Mouse (Mus musculus): Measurements from ENCODE around the gene Ctdnep1. TPM values are rescaled to one million over a fixed set of nuclear protein-coding genes. Genes with fewer than 3 reads are reported as not detected.
A peak's percentile ranks its signal among the peaks of the same experiment; 100 is the strongest.
"Not testable (repeated sequence)": the region's sequence is repeated elsewhere in the genome, so short reads cannot be mapped to it uniquely, and the experiment has no call there.

Gene Ctdnep1
- total and polyA plus RNA-seq, 3 experiments, result 117 to 136 (median 130) TPM

DNA sequence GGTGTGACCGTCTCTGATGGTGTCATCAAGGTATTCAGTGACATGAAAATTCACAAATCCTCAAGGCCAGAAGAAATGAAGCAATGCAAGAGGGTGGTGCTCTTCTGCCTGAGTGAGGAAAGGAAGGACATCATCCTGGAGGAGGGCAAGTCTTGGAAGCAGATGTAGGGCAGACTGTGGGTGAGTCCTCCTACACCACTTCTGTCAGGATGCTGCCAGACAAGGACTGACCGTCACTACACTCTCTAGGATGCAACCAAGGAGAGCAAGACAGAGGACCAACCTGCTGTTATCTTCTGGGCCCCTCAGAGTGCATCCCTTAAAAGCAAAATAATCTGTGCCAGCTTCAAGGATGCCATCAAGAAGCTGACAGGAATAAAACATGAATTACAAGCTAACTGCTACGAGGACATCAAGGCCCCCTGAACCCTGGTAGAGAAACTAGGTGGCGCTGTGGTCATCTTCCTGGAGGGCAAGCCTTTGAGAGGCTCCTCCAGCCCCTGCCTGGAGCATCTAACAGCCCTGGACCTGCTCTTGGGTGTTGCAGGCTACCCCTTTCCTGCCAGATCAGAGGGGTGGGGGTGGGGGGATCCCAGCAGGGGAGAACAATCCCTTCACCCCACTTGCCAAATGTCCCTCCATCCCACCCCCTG lies 30.0 kb upstream of the Ctdnep1 start:
- no peak for DNase-seq

DNA sequence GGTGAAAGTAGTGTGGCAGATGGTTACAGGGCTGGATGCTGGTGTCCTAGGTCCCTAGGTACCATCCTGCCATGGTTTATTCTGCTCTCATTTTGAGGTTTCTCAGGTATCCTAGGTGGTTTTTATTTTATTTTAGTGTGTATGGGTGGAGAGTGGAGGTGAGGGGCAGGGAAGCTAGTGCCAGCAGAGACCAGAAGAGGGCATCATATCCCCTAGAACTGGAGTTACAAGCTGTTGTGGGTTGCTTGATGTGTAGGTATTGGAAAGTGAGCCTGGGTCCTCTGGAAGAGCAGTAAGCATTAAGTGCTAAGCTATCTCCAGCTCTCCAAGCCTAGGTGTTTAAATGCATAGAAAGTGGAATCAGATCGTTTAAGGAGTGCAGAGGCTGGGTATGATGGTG lies 28.7 kb upstream of the Ctdnep1 start:
- DNase-seq, result no peak

DNA sequence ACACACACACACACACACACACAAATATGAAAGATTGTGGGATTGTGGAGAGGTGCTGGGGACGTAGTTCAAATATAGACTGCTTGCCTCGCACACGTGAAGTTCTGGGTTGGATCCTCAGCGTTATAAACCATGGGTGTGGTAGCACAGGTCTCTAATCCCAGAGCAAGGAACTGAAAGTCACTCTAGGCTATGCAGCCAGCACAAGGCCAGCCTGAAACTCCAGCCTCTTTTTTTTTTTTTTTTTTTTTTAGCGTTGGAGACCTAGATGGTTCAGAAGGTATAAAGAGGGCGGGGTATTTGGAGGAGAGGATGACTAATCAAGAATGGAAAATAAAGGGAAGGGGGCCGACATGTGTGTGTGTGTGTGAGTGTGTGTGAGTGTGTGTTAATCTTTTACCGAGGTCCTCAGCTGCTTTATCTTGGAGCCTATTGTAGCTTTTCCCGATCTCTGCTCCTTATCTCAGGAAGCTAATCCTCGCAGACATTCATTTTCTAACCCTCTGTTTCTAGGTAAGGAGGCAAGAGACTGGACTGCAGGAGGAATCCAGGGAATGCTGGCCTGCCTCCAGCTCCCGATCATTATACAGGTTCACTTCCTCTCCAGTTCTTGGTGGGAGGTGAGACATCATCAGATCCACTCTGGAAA lies 27.6 kb upstream of the Ctdnep1 start:
- DNase-seq, result no peak

DNA sequence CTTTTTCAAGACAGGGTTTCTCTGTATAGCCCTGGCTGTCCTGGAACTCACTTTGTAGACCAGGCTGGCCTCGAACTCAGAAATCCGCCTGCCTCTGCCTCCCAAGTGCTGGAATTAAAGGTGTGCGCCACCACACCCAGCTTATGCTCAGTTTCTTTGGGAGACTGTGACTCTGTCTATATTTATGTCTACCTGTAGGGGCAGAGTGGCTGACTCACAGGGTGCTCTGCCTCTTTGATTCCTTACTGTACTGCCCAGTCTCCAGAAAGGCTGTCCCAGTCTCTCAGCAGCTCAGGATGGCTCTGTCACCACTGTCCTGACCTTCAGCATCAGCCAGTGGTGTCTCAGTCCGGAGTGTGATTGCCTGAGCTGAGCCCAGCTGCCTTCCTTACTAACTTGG lies 25.3 kb upstream of the Ctdnep1 start:
- DNase-seq, result not testable (repeated sequence)

DNA sequence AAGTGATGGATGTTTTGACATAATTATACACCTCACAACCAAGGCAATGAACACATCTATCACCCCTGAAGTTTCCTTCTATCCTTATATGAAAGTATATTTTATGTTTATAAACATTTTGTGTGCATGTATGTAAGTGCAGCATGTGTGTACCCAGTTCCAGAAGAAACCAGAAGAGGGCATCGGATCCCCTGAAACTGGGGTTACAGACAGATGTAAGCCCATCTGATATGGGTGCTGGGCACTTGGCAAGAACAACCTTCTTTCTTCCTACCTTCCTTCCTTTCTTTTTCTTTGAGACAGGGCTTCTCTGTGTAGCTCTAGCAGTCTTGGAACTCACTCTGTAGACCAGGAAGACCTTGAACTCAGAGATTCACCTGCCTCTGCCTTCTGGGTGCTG lies 24.7 kb upstream of the Ctdnep1 start:
- no peak for DNase-seq

DNA sequence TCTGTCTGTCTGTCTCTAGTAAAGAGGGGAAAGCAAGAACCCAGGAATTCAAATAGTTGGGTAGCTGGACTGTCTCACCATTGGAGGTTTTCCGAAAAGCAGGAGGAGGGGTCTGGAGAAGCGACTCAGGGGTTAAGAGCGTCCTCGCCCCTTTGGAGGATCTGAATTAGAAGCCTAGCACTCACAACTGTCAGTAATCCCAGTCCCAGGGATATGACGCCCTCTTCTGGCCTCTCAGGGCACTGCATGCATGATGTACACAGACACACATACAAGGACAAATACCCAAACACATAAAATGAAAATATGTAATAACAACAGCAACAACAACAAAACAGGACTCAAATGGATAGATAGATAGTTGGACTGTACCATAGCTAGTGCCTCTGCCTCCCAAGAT lies 20.3 kb upstream of the Ctdnep1 start:
- DNase-seq, result no peak

DNA sequence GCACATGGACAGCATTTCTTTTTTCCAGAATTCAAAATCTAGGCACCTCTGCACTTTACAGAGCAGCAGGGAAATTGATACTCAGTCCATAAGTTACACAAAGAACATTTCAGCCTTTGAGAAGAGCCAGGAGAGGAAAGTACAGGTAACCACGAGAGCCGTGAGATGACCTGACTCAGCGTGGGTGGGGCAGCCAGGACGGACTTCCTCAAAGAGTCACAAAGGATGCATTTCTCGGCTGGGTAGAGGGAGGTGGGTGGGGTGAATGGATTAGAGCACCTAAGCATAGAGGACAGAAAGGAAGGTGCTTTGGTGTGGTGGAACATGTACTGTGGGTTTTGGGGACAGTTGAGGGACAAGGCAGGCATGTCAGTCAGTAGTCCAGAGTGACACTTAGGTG lies 19.1 kb upstream of the Ctdnep1 start:
- no peak for DNase-seq

DNA sequence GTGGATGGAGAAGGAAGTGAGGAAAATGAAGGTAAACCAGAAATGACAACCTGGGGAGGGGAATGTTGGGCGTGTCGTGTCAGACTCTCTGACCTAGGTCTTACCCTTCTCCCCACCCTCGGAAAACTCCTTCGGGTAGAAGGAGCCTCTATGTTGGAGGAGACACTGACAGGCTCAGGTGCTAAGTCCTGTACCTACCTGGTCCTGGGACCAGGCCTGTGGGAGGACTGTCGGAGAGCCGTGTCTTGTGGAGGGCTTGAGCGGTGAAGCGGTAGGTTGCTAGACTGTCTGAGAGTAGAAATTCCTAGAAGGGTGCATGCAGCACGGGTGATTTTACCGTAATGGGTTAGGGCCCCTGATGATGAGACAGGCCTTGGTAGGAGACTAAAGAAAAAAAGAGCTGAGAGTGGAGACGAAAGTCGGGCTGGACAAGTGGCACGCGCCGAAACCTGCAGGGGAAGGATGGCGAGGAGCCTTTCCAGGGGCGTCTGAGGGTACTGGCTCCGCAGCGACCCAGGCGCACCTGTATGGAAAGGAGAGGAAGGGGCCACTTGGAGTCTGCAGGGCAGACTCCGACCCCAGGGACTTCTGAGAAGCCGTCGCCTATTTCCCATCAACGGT lies 16.2 kb upstream of the Ctdnep1 start, which contains the start of gene Cldn7:
Gene Cldn7, plus strand, starts transcription at position 130 of the 621 bp plus-strand sequence.
- no peak for DNase-seq

DNA sequence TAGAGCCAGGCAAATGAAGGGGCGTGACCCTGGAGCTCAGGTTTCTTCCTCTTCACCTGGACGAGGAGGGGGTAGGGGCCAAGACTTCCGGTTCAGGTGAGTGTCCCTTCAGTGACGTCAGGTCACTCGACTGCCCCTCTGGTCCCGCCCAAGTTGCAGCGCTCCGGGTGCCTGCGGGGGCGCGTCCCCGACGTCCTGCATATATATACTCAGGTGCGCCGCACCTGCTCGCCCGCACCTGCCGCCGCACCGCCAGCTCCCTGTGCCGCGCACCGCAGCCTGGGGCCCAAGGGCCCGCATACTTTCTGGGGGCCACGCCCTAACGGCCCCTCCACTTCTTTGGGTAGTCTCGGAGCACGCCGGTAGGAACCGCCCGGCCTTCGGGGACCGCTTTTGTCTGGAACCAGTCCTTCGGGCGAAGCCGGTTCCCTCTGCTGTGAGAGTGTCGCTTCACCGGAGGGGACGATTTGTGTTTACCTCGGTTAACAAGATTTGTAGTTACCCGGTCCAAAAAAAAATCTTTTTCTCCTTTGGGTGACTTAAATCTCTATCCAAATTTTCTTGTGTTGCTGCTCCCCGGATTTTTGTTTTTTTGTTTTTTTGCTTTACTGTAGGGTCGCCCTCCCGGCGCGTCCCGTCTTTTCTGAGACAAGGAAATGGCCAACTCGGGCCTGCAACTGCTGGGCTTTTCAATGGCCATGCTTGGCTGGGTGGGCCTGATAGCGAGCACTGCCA lies 15.5 kb upstream of the Ctdnep1 start:
- DNase-seq, result no peak

DNA sequence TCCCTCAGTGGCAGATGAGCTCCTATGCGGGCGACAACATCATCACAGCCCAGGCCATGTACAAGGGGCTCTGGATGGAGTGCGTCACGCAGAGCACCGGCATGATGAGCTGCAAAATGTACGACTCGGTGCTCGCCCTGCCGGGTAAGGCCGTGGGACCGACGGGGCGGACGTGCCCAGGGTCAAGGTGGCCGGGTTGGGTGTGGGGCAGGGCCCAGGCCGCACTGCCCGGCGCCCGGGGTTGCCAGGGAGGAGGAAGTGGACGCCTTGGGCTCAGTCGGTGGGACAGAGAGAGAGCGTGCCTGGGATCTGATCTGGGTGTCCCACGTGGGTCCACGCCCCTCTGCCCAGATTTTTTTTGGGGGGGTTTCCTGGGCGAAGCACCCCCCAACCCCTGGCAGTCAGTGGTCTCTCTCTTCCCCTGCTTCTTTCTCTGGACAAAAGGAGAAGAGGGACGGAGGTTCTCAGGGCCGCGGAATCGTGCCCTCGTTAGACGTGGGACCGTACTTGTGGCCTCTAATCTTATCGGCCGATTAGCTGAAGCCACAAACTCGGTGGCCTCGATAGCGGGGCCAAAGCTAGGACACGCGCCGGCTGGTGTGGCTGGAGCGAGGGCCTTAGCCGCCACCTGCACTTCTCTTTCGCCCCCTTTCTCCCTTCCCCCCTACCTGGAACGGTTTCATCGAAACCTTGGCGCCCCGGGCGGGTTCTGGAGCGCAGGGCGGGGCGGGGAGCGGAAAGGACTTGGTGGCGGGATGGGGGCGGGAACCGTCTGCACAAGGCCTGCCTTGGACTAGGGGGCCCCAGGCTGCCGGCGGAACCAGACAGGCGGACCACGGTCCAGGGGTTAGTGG lies 14.7 kb upstream of the Ctdnep1 start:
- DNase-seq, result peak; percentile 64

DNA sequence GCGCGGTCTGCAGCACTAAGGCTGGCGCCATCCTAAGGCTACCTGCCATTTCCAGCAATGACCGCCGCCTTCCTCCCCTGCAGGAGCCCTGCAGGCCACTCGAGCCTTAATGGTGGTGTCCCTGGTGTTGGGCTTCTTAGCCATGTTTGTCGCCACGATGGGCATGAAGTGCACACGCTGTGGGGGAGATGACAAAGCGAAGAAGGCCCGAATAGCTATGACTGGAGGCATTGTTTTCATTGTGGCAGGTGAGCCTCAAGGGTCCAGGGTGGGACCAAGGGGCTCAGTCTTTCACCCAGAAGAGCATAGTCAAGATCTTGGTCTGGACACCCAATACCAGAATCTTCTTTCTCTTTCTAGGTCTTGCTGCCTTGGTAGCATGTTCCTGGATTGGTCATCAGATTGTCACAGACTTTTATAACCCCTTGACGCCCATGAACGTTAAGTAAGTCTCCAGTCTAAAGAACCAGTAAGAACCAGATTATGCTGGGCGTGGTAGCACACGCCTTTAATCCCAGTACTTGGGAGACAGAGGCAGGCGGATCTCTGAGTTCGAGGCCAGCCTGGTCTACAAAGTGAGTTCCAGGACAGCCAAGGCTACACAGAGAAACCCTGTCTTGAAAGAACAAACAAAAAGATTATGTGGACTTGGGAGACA lies 14.0 kb upstream of the Ctdnep1 start:
- no peak for DNase-seq

DNA sequence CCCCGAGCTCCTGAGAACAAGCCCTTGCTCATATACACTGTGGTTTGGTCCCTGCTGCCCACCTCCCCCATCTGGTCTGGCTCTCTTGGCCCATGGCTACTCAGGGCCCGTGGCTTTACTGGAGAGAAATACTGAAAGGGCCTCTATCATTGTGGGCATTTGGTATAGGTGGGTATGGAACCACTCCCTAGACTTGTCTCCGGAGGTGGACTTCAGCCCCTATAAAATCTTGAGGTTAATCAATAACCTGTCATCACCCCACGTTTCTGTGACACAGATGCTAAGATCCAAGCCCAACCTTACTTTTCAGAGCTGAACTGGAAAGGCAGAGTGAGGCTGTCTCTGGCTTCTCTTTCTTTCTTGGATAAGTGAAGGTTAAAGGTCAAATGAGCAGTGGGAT lies 12.2 kb upstream of the Ctdnep1 start:
- no peak for DNase-seq

DNA sequence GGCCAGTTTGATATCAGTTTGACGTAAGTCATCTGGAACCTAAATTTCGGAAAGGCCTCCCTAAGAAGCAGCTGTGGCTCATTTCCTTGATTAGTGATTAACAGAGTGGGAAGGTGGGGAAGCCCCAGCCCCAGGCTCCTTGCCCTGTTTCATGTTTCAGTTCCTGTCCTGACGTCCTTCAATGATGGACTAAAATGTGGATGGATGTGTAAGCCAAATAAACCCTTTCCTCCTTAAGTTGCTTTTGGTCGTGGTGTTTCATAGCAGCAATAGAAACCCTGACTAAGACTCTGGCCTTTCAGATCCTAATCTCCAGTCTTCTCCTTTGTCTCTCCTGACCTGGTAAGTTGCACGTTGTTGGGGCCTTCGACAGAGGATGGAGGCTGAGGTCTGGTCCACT lies 10.7 kb upstream of the Ctdnep1 start:
- no peak for DNase-seq

DNA sequence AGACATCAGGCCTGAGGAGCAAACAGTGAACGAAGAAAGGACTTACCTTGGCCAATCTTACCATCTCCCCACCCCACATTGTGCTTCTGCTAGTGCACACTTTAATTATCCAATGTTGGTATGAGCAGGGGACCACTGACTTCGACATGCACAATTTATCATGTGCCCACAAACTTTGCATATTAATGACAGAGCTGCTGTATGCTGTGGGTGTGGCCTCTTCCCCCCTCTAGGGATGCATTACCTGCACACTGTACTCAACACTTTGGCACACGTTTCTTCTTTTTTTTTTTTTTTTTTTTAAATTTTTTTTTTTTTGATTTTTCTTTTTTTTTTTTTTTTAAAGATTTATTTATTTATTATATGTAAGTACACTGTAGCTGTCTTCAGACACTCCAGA lies 10.2 kb upstream of the Ctdnep1 start:
- no peak for DNase-seq

DNA sequence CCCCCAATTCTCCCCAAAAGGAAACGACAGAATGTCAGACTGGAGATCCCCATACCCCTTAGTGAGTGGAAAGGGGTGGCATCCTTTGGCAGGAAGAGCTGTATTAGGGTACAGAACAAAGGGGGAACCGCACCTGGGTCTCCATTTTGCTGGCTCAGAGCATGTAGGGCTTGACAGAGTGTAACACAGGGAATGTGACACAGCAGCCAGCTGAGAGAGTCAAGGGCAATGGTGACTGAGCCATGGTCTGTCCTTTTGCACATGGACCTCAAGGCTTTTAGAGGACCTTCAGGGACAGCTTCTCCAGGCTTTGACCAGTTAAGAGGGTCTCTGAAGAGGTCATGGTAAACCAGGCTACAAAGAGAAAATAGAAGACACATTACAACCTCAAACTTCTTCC lies 6.0 kb upstream of the Ctdnep1 start:
- DNase-seq, result peak; percentile 62

DNA sequence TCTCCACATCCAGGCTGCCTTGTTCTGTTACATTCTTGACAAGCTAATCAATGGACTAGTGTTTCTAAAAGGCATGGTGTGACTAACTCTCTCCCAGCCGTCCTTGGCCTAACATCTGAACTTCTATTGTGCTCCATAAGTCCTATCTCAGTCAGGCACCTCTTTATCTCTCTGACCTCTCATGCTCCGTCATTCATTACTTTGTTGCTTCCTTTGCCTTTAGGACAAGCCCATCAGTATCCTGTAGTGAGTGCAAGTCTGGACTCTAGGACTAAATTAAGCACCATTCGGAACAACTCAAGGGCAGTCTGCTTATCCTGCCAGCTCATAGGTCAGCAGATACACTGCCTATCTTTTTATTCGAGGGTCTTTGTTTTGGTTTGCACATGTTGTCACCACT lies 4.7 kb upstream of the Ctdnep1 start:
- DNase-seq, result peak; percentile 52

DNA sequence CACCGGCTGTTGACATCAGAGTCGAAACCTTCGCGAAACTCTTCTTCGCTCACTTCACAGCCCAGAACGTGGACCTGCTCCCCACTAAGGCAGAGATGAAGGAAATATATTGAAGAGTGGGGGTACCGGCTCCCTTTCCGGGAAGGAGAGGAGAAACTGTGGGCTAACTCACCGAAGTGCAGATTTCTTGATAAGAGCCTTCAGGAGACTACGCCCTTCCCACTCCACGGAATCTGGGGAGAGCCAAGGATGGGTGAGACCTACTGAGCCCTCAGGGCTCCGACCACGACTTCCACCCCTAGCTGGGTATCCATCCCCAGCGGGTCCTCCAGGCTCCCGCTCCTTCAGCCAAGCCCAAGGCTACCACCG lies 1.1 kb upstream of the Ctdnep1 start:
- DNase-seq, result no peak

DNA sequence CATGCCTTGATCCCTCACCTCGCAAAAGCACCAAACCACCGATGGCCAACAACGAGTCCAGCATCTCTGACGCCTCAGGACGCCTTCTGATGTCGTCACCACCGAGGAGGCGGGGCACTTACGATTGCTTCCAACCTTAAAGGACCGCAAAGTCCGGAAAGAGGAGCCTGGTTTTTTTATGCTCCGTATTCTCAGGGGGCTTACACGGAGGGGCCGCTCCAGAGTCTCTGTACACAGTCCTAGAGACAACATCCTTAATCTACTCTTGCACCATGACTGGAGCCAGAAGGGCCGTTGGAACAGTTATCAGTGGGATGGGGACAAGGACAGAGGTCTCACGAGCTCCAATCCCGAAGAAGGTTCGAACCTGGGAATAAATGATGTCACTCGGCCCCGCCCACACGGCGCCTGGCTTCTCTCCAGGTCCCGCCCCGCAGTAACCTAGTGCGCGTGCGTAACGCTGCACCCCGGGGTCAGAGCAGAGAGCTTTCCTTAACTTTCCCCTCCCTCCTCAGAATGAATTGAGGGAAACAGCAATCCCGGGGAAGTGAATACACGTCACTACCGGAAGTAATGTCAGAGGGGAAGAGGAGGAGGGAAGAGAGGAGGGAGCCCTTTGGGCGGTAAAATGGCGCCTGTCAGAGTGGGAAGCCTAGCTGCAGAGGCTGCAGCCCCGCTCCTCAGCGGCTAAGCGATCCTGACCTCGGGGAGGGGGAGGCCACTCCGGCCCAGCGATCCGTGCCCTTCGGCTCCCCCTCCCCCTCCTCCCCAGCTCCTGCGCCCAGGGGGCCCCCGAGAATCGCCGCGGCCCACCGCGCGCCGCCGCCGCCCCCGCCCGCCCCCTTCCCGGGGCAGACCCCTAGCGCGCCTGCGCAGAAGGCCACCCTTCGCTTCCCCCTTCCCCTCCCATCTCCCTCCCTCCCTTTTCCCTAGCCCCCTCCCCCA lies 488 bp upstream of the Ctdnep1 start:
- peak; percentile 100 for DNase-seq

DNA sequence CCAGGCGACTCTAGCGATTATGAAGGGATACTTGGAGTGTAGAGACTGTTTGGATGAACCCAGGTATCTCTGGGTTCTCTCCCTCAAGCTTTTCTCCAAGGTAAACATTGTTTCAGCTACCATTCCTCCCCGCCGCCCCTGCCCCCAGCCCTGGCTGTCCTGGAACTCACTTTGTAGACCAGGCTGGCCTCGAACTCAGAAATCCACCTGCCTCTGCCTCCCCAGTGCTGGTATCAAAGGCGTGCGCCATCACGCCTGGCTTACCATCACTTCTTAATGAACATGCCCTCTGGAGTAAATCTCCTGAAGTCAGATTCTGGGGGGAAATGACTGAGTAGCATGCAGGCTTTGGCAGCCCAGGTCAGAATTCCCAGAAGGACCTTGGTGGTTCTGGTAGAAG lies 1.3 kb downstream of the Ctdnep1 start, which contains the start of gene Elp5:
Gene Elp5, minus strand, starts transcription at position 293 of the 400 bp plus-strand sequence.
- peak; percentile 4 for DNase-seq

DNA sequence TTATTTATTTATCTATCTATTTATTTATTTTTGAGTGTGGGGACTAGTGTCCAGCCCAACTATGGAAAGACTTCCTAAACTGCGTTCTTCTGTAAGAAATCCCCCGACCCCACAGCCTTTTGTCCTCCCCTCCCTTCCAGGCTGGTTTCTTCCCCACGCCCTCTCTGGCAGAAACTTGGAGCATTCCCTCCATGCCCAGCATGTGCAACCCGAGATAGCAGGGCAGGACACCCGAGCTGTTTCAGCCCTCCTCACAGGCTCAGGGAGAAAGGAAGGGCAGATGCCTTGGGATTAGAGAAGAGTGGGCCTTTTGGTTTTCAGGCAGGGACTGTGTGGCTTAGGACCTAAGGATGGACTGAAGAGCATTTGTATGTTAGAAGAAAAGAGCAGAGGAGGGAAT lies 1.9 kb downstream of the Ctdnep1 start:
- DNase-seq, result peak; percentile 21
